Mouse (Mus musculus) thymus, postnatal 14 days (tissue): Measurements from ENCODE around the gene Dyrk1a.

ENCODE experiments used
- DNase-seq: peaks from one replicate; pipeline ENCODE4 v3.0.0; 2021

The Dyrk1a gene

GRCm38 (mm10) chr16:94591536-94591935 lies 21.7 kb downstream of the Dyrk1a start:
- DNase-seq: no peak

- DNase-seq: no peak
Observed at GRCm38 (mm10) chr16:94596633-94597032, 26.8 kb downstream of the Dyrk1a start.

GRCm38 (mm10) chr16:94597640-94598039 lies 27.8 kb downstream of the Dyrk1a start:
- no peak for DNase-seq

- DNase-seq: no peak
Observed at GRCm38 (mm10) chr16:94599977-94600724, 30.3 kb downstream of the Dyrk1a start.

GRCm38 (mm10) chr16:94601089-94601488 lies 31.3 kb downstream of the Dyrk1a start:
- DNase-seq: no peak

- DNase-seq: peak; percentile 74
Observed at GRCm38 (mm10) chr16:94601540-94601953, 31.7 kb downstream of the Dyrk1a start.

- DNase-seq: no peak
Observed at GRCm38 (mm10) chr16:94602188-94602587, 32.4 kb downstream of the Dyrk1a start.

GRCm38 (mm10) chr16:94602730-94603129 lies 32.9 kb downstream of the Dyrk1a start:
- no peak for DNase-seq

- no peak for DNase-seq
Observed at GRCm38 (mm10) chr16:94606169-94606568, 36.4 kb downstream of the Dyrk1a start.

GRCm38 (mm10) chr16:94607468-94607867 lies 37.7 kb downstream of the Dyrk1a start:
- no peak for DNase-seq

GRCm38 (mm10) chr16:94608706-94609594 lies 39.1 kb downstream of the Dyrk1a start:
- no peak for DNase-seq

- DNase-seq: no peak
Observed at GRCm38 (mm10) chr16:94612573-94612972, 42.8 kb downstream of the Dyrk1a start.

- no peak for DNase-seq
Observed at GRCm38 (mm10) chr16:94617255-94617654, 47.4 kb downstream of the Dyrk1a start.

- peak; percentile 63 for DNase-seq
Observed at GRCm38 (mm10) chr16:94618543-94618942, 48.7 kb downstream of the Dyrk1a start.

- DNase-seq: no peak
Observed at GRCm38 (mm10) chr16:94619301-94619700, 49.5 kb downstream of the Dyrk1a start.

GRCm38 (mm10) chr16:94624871-94625270 lies 55.1 kb downstream of the Dyrk1a start:
- no peak for DNase-seq

GRCm38 (mm10) chr16:94625639-94626038 lies 55.8 kb downstream of the Dyrk1a start:
- no peak for DNase-seq

- no peak for DNase-seq
Observed at GRCm38 (mm10) chr16:94627736-94628135, 57.9 kb downstream of the Dyrk1a start.

GRCm38 (mm10) chr16:94628976-94629729 lies 59.3 kb downstream of the Dyrk1a start:
- no peak for DNase-seq

- DNase-seq: peak; percentile 55
Observed at GRCm38 (mm10) chr16:94631984-94632383, 62.2 kb downstream of the Dyrk1a start.

GRCm38 (mm10) chr16:94632424-94632963 lies 62.7 kb downstream of the Dyrk1a start:
- no peak for DNase-seq

- DNase-seq: no peak
Observed at GRCm38 (mm10) chr16:94633012-94633411, 63.2 kb downstream of the Dyrk1a start.

GRCm38 (mm10) chr16:94637423-94637822 lies 67.6 kb downstream of the Dyrk1a start:
- peak; percentile 39 for DNase-seq
